Mouse (Mus musculus) bone marrow, adult 2 months (tissue): ENCODE results near the gene Zfp956. TPM values are rescaled to one million over a fixed set of nuclear protein-coding genes. Genes with fewer than 3 reads are reported as not detected.

ENCODE experiments used
- H3K27ac ChIP-seq: fragments of 200-500 bp; 2 replicates; pipeline ENCODE4 v1.5.1; 2012; ENCODE audit warnings: low read depth, mild to moderate bottlenecking, control low read depth, inconsistent platforms, low read length; ENCODE audit not compliant: control insufficient read depth, poor library complexity, insufficient read depth
- H3K4me1 ChIP-seq: fragments of 200-500 bp; 2 replicates; pipeline ENCODE4 v1.6.1; 2011; ENCODE audit warnings: low read length; ENCODE audit not compliant: control insufficient read depth, insufficient read depth
- H3K4me3 ChIP-seq: fragments of 200-500 bp; replicated peaks from 2 replicates; pipeline ENCODE3; 2011; ENCODE audit warnings: mild to moderate bottlenecking, low read depth, low read length, control low read depth; ENCODE audit not compliant: control insufficient read depth
- CTCF ChIP-seq: fragments of 200-500 bp; IDR thresholded peaks from 2 replicates; pipeline ENCODE4 v1.5.1; 2011; ENCODE audit warnings: low read length, control low read depth; ENCODE audit not compliant: control insufficient read depth, insufficient read depth
- POLR2A ChIP-seq: fragments of 200-500 bp; IDR thresholded peaks from 2 replicates; pipeline ENCODE4 v1.6.1; 2011; ENCODE audit warnings: low read depth, mild to moderate bottlenecking, control low read depth, low read length, borderline replicate concordance; ENCODE audit not compliant: control insufficient read depth
- WGBS: fragments of 180-500 bp; shearing (Covaris S2); methylation state at CpG from one replicate; pipeline ENCODE4 v1.1.7; 2018; 5-methylcytosine and 5-hydroxymethylcytosine counted together
- polyA plus RNA-seq: library from polyadenylated mRNA; stranded (reverse); fragments of >200 nt; gene quantifications from 2 replicates; pipeline ENCODE4 v1.2.4, GENCODE M21; 2011; ENCODE audit warnings: low replicate concordance; ENCODE audit not compliant: missing spikeins, insufficient read depth, insufficient read length

Gene Zfp956
- polyA plus RNA-seq, 1 experiment: 13.0 TPM

DNA sequence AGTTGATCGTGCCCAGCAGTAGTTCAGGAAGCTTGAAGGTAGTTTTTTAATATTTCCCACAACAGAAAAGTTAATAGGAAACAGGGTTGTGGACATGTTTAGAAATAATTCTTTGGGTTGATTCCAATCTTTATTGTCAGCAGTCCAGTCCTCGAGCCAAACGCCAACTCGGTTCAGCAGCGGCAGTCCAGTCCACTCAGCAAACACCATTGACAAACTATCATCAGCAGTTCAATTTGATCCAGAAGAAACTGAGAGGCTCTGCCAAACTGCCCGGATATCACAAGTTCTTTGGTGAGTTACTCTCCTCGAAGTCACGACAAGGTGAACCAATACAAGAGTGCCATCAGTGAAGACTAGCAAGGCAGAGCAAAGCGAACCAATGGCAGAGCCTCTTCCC lies 42.5 kb downstream of the Zfp956 start:
- no peak overlapping the region for H3K27ac ChIP-seq
- H3K4me3 ChIP-seq: no peak overlapping the region
- TF ChIP-seq POLR2A (no peak), CTCF (no peak)
- no peaks in the 10 kb centered on the region for H3K4me1 ChIP-seq
- 82% methylated on average over 9 of the region's 9 CpGs for WGBS

DNA sequence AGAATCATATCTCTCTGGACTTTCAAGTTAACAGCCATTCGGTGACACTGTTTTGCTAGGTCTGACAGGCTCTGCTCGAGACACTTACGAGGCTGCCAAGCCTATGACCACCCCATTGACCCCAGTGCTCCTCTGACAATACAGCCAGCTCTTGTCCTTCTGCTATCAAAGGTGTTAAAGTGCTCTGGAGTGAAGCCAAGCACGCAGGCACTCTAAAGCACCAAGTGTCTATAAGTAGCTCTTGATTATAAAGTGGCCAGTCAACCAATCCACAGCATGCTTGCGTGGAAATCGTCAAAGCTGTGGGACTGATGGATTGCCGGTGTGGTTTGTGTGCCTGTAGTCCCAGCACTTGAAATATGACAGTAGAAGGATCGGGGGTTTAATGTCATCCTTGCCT lies 57.5 kb downstream of the Zfp956 start:
- H3K27ac ChIP-seq: no peak overlapping the region
- no peaks in the 10 kb centered on the region for H3K4me1 ChIP-seq
- no peak for TF ChIP-seq CTCF
- no peak for TF ChIP-seq POLR2A
- no peak overlapping the region for H3K4me3 ChIP-seq
- WGBS: 78% methylated on average over 8 of the region's 8 CpGs

Other genes starting within 250 kb of the Zfp956 start
- 14.3 and 39.4 TPM in 2 replicates for gene Pdia4, start 140.0 kb upstream of the Zfp956 start, polyA plus RNA-seq
- not detected in 2 replicates for gene Zfp786, start 122.5 kb upstream of the Zfp956 start, polyA plus RNA-seq
- 2.3 and 5.7 TPM in 2 replicates for gene Zfp398, start 117.7 kb upstream of the Zfp956 start, polyA plus RNA-seq
- 2.7 and 2.9 TPM in 2 replicates for gene Zfp282, start 76.2 kb upstream of the Zfp956 start, polyA plus RNA-seq
- 9.0 and 12.3 TPM in 2 replicates for gene Zfp212, start 32.9 kb upstream of the Zfp956 start, polyA plus RNA-seq
- gene Zfp777, start 95.5 kb downstream of the Zfp956 start, polyA plus RNA-seq: 4.3 and 7.7 TPM in 2 replicates
- gene Zfp746, start 133.2 kb downstream of the Zfp956 start, polyA plus RNA-seq: 3.3 and 13.9 TPM in 2 replicates